Mouse (Mus musculus) pancreas, adult 10 weeks (tissue): ENCODE data around the gene Drd5. TPM values are rescaled to one million over a fixed set of nuclear protein-coding genes. Genes with fewer than 3 reads are reported as not detected.

Experiments used
- polyA plus RNA-seq: library from polyadenylated mRNA; stranded (reverse); fragments of 350-450 nt; fragmentation: Illumina TruSeq; extraction: RNeasy Lipid Tissue Mini Kit (QIAGEN cat#74804); gene quantifications from one replicate; pipeline ENCODE4 v1.2.3, GENCODE M21; 2015; ENCODE audit warnings: low read depth, low replicate concordance; ENCODE audit not compliant: insufficient read depth

The Drd5 gene
- polyA plus RNA-seq = not detected

GRCm38 (mm10) chr5:38318966-38319786, at the start of gene Drd5:
Gene Drd5, plus strand, starts transcription at chr5:38319367.

GRCm38 (mm10) chr5:38275771-38276170, 43.4 kb upstream of the Drd5 start, which contains the start of gene Otop1:
Gene Otop1, plus strand, starts transcription at chr5:38275972.

Other genes with a start within 250 kb of the Drd5 start
- gene Nsg1, start 159.5 kb upstream of the Drd5 start, polyA plus RNA-seq = 4.9 TPM
- 5.5 TPM for gene Zbtb49, start 98.9 kb upstream of the Drd5 start, polyA plus RNA-seq
- 8.7 TPM for gene Lyar, start 98.9 kb upstream of the Drd5 start, polyA plus RNA-seq
- 9.2 TPM for gene Tmem128, start 59.2 kb upstream of the Drd5 start, polyA plus RNA-seq
- gene Otop1, start 43.4 kb upstream of the Drd5 start, polyA plus RNA-seq = not detected
- gene Slc2a9, start 183.8 kb downstream of the Drd5 start, polyA plus RNA-seq = 1.1 TPM
- 17.4 TPM for gene Wdr1, start 243.9 kb downstream of the Drd5 start, polyA plus RNA-seq